Mouse (Mus musculus) liver, embryonic 14.5 days (tissue): ENCODE measurements around the gene Ephx1.

Experiments used
- CTCF ChIP-seq: IDR thresholded peaks from 2 replicates; pipeline ENCODE4 v1.5.1; 2016; ENCODE audit warnings: antibody characterized with exemption, low read depth, control low read depth
- EP300 ChIP-seq: IDR thresholded peaks from 2 replicates; pipeline ENCODE4 v1.6.1; 2016; ENCODE audit warnings: antibody characterized with exemption, low read depth

- no peak for TF ChIP-seq CTCF
- no peak for TF ChIP-seq EP300
Observed at GRCm38 (mm10) chr1:180942166-180943031, 78.3 kb downstream of the Ephx1 start, which contains the start of gene Tmem63a.
